Mouse (Mus musculus) forebrain, embryonic 13.5 days (tissue): ENCODE data around the gene BC055324. TPM values are rescaled to one million over a fixed set of nuclear protein-coding genes. Genes with fewer than 3 reads are reported as not detected.

ENCODE experiments used
- ATAC-seq: fragments of 200-750 bp; cut with Nextera tagmentation; 2 replicates; pipeline ENCODE4 v1.8.0; 2017
- H3K27ac ChIP-seq: fragments of 300-500 bp; sonication (generic); 2 replicates; pipeline ENCODE4 v1.5.1; 2015; ENCODE audit warnings: inconsistent platforms, mild to moderate bottlenecking, moderate library complexity
- H3K27me3 ChIP-seq: fragments of 300-500 bp; sonication (generic); 2 replicates; pipeline ENCODE4 v1.6.1; 2015; ENCODE audit warnings: mild to moderate bottlenecking, inconsistent platforms
- H3K36me3 ChIP-seq: fragments of 300-500 bp; sonication (generic); 2 replicates; pipeline ENCODE4 v1.6.1; 2015; ENCODE audit warnings: mild to moderate bottlenecking, inconsistent platforms; ENCODE audit not compliant: poor library complexity, severe bottlenecking
- H3K4me1 ChIP-seq: fragments of 300-500 bp; sonication (generic); 2 replicates; pipeline ENCODE4 v1.6.1; 2015; ENCODE audit warnings: inconsistent platforms
- H3K4me2 ChIP-seq: fragments of 300-500 bp; sonication (generic); 2 replicates; pipeline ENCODE4 v1.6.1; 2015; ENCODE audit warnings: inconsistent platforms, mild to moderate bottlenecking, moderate library complexity
- H3K4me3 ChIP-seq: fragments of 300-500 bp; sonication (generic); 2 replicates; pipeline ENCODE4 v1.5.1; 2015; ENCODE audit warnings: mild to moderate bottlenecking, inconsistent platforms
- H3K9ac ChIP-seq: fragments of 300-500 bp; sonication (generic); 2 replicates; pipeline ENCODE4 v1.6.1; 2015; ENCODE audit warnings: mild to moderate bottlenecking, inconsistent platforms
- H3K9me3 ChIP-seq: fragments of 300-500 bp; sonication (generic); replicated peaks from 2 replicates; pipeline ENCODE4 v1.6.1; 2016; ENCODE audit warnings: inconsistent platforms
- WGBS: fragments of 180-500 bp; shearing (Covaris S2); methylation state at CpG from one replicate; pipeline ENCODE4 v1.1.7; 2015; 5-methylcytosine and 5-hydroxymethylcytosine counted together
- polyA plus RNA-seq: library from polyadenylated mRNA; unstranded; fragments of >200 nt; fragmentation: Nextera tagmentation; extraction: Ambion mirVana; gene quantifications from 2 replicates; pipeline ENCODE4 v1.2.1, GENCODE M21; 2015

The BC055324 gene
- polyA plus RNA-seq, 1 experiment from 2014 or later, result 19.9 TPM

DNA sequence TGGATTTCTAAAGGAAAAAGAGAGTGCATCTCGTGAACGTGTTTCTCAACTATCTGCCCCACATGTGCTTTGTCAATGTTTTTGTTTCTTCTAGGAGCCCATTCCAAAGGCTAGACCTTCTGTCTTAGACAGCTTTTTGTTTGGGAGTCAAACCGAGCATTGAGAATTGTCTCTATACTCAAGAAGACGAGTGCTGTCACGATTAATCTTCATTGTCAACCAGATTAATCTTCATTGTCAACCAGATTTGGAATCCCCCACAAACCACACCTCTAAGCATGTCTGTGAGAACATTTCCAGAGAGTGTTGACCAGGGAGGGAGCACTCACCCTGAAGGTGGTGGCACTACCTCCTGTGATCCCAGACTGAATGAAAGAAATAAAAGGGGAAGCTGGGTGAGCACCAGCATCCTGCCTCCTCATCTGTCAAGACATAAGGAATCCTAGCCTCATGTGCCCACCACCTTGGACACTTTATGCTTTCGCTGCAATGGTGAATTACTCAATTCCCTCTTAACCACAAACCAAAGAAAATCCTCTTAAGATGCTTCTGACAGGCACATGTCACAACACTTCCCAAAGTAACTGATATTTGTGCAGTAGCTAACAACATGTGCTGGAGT is 7.3 kb upstream of the BC055324 start:
- no peak overlapping the region for H3K4me2 ChIP-seq
- no peaks in the 10 kb centered on the region for H3K9me3 ChIP-seq
- H3K4me1 ChIP-seq, result no peaks in the 10 kb centered on the region
- WGBS, result 54% methylated on average over 6 of the region's 6 CpGs
- no peak for ATAC-seq
- H3K36me3 ChIP-seq, result no peaks in the 10 kb centered on the region
- no peak overlapping the region for H3K4me3 ChIP-seq
- H3K27ac ChIP-seq, result no peak overlapping the region
- no peaks in the 10 kb centered on the region for H3K27me3 ChIP-seq
- H3K9ac ChIP-seq, result no peak overlapping the region

GRCm38 (mm10) chr1:163995609-163995913 is 965 bp upstream of the BC055324 start:
- WGBS, result 54% methylated on average over 2 of the region's 2 CpGs
- Histone ChIP-seq H3K9ac (peak overlapping the region; percentile 68; the same call in 1 of the 2 replicates), H3K4me2 (peak overlapping the region; percentile 78), H3K4me1 (peaks cover 10% of the 10 kb centered on the region), H3K27me3 (no peaks in the 10 kb centered on the region), H3K36me3 (no peaks in the 10 kb centered on the region), H3K4me3 (peak overlapping the region; percentile 76), H3K9me3 (no peaks in the 10 kb centered on the region), H3K27ac (no peak overlapping the region)
- no peak for ATAC-seq

DNA sequence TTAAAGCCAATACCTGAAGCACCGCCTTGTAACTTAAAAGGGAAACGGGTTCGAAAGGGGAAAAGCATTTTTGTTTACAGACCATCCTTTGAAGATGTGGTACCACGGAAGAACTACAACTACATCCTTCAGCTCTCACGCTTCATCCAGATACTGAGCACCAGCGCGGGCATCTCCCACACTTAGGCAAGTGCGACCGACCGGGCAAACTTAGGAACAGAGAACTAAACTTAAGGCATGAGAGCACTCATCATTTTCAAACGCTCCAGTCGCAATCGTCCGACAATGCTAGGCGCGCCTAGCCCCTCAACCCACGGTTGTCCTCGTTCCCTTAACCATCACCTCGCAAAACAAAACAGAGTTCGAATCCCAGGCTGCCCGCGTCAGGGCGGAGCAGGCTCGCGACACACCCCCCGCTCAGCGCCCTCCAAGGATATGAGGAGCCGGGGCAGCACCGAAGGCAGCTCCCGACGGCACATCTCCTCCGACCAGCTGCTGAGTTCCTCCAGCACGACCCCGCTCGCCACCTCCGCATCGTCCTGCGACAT is 349 bp downstream of the BC055324 start:
- no peak; the same call in none of the 2 replicates for ATAC-seq
- under 1% methylated on average over 38 of the region's 38 CpGs for WGBS
- no peak overlapping the region for H3K27ac ChIP-seq

GRCm38 (mm10) chr1:163992371-163992770 is 2.2 kb downstream of the BC055324 start:
- peaks cover 5% of the 10 kb centered on the region; the same call in 1 of the 2 replicates for H3K36me3 ChIP-seq
- no peaks in the 10 kb centered on the region for H3K9me3 ChIP-seq
- no peak overlapping the region for H3K9ac ChIP-seq
- peaks cover 10% of the 10 kb centered on the region for H3K4me1 ChIP-seq
- H3K27ac ChIP-seq, result no peak overlapping the region
- 90% methylated on average over 4 of the region's 4 CpGs for WGBS
- H3K27me3 ChIP-seq, result no peaks in the 10 kb centered on the region
- no peak overlapping the region for H3K4me2 ChIP-seq
- H3K4me3 ChIP-seq, result no peak overlapping the region
- ATAC-seq, result no peak

More for the DNA sequence above, 349 bp downstream of the BC055324 start:
- peaks cover 10% of the 10 kb centered on the region for H3K4me1 ChIP-seq
- peak overlapping the region; percentile 76 for H3K4me3 ChIP-seq
- no peaks in the 10 kb centered on the region for H3K36me3 ChIP-seq
- peak overlapping the region; percentile 78 for H3K4me2 ChIP-seq
- H3K9ac ChIP-seq, result peak overlapping the region; percentile 68
- H3K27me3 ChIP-seq, result no peaks in the 10 kb centered on the region
- no peaks in the 10 kb centered on the region for H3K9me3 ChIP-seq

- no peaks in the 10 kb centered on the region for H3K27me3 ChIP-seq
- H3K27ac ChIP-seq, result no peak overlapping the region
- H3K36me3 ChIP-seq, result peaks cover 29% of the 10 kb centered on the region
- no peaks in the 10 kb centered on the region for H3K9me3 ChIP-seq
- WGBS, result 91% methylated on average over 1 of the region's 1 CpGs
- no peak overlapping the region for H3K4me3 ChIP-seq
- ATAC-seq, result no peak
- H3K4me2 ChIP-seq, result no peak overlapping the region
- H3K9ac ChIP-seq, result no peak overlapping the region
- H3K4me1 ChIP-seq, result no peaks in the 10 kb centered on the region
Measured at GRCm38 (mm10) chr1:163976515-163976914, 18.1 kb downstream of the BC055324 start.

DNA sequence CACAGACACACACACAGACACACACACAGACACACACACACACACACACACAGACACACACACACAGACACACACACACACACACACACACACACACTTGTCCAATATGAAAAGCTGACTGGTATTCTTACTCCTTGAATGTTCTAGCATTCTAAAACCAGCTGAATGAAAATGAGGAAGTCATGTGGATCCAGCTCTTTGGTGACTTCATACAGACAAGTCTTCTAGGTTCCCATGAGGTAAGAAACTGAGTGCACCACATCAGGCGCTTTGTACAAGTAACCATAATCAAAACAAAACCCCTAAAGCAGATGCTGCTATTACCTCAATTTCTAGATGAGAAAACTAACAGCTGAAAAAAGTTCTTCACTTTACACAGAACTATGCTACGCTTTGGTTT is 19.5 kb downstream of the BC055324 start:
- peaks cover 25% of the 10 kb centered on the region for H3K36me3 ChIP-seq
- no peak overlapping the region for H3K4me2 ChIP-seq
- no peak overlapping the region for H3K27ac ChIP-seq
- WGBS, result 91% methylated on average over 2 of the region's 2 CpGs
- H3K4me3 ChIP-seq, result no peak overlapping the region
- no peaks in the 10 kb centered on the region for H3K9me3 ChIP-seq
- H3K27me3 ChIP-seq, result no peaks in the 10 kb centered on the region
- H3K9ac ChIP-seq, result no peak overlapping the region
- H3K4me1 ChIP-seq, result no peaks in the 10 kb centered on the region
- ATAC-seq, result no peak

DNA sequence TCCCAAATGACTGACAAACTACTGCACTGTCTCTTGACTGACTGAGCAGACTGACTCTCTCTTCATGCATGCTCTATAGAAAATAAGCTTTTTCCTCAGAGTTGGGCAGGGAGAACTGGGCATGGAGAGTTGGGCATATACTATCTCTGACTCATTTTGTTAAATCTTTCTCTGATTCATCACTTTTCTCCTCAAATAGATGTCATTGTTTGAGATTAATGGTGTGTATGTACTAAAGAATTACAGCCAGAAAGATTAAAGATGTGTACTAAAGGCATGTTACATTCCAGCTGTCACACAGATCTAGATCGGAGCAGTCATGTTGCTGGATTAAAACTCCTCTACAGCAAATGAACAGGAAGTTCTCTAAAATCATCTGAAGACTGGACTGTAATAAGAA is 20.1 kb downstream of the BC055324 start:
- Histone ChIP-seq H3K9me3 (no peaks in the 10 kb centered on the region), H3K27me3 (no peaks in the 10 kb centered on the region), H3K9ac (no peak overlapping the region), H3K4me2 (no peak overlapping the region), H3K4me3 (no peak overlapping the region), H3K4me1 (no peaks in the 10 kb centered on the region), H3K27ac (no peak overlapping the region), H3K36me3 (peaks cover 22% of the 10 kb centered on the region)
- WGBS, result 87% methylated on average over 1 of the region's 1 CpGs
- no peak for ATAC-seq

- Histone ChIP-seq H3K9me3 (no peaks in the 10 kb centered on the region), H3K9ac (no peak overlapping the region), H3K27me3 (no peaks in the 10 kb centered on the region), H3K36me3 (peaks cover 33% of the 10 kb centered on the region), H3K4me2 (no peak overlapping the region), H3K4me3 (no peak overlapping the region), H3K27ac (no peak overlapping the region), H3K4me1 (no peaks in the 10 kb centered on the region)
- ATAC-seq, result no peak
- WGBS, result 93% methylated on average over 10 of the region's 10 CpGs
Measured at GRCm38 (mm10) chr1:163964008-163964689, 30.4 kb downstream of the BC055324 start.

DNA sequence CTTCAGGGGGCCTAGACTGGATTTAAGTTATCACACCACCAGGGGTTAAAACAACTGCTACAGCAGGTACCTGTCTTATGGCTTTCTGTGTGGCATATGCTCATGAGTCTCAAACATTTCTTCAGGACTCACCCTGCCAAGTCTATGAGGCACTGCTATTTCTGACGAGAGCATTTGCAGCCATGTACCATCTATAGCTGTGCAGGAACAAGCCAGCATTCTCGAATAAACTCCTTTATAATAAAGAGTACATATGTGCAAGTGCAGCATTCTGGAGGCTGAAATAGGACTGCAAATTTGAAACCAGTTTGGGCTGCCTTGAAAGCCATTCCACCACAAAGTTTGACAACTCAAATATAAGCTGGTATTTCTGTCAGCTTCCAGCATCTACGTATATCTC is 36.6 kb downstream of the BC055324 start:
- Histone ChIP-seq H3K27ac (no peak overlapping the region), H3K36me3 (peaks cover 59% of the 10 kb centered on the region), H3K4me1 (no peaks in the 10 kb centered on the region), H3K27me3 (no peaks in the 10 kb centered on the region), H3K4me2 (no peak overlapping the region), H3K9ac (no peak overlapping the region), H3K9me3 (no peaks in the 10 kb centered on the region), H3K4me3 (no peak overlapping the region)
- 87% methylated on average over 3 of the region's 3 CpGs for WGBS
- ATAC-seq, result no peak

DNA sequence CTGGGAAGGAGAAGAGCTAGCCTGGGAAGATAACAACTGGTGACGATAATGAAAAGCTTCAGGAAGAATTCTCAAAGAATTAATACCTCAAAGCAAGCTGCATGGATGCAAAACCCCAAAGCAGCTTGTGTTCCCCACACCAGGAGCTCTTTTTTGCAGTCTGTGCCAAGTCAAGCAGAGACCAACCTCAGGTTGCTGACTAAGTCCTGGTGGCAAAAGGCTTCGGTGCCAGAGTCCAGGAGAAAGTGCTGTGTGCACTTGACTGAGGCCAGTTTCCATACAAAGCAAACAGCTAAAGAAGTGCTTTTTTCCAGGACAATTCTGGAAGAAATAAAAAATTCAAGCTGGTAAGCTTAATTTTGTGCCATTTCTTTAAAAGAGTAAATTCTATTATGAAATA is 41.2 kb downstream of the BC055324 start:
- Histone ChIP-seq H3K27ac (no peak overlapping the region), H3K4me1 (no peaks in the 10 kb centered on the region), H3K36me3 (peaks cover 85% of the 10 kb centered on the region), H3K9ac (no peak overlapping the region), H3K9me3 (no peaks in the 10 kb centered on the region), H3K27me3 (no peaks in the 10 kb centered on the region), H3K4me3 (no peak overlapping the region), H3K4me2 (no peak overlapping the region)
- ATAC-seq, result no peak
- WGBS, result 88% methylated on average over 2 of the region's 2 CpGs

DNA sequence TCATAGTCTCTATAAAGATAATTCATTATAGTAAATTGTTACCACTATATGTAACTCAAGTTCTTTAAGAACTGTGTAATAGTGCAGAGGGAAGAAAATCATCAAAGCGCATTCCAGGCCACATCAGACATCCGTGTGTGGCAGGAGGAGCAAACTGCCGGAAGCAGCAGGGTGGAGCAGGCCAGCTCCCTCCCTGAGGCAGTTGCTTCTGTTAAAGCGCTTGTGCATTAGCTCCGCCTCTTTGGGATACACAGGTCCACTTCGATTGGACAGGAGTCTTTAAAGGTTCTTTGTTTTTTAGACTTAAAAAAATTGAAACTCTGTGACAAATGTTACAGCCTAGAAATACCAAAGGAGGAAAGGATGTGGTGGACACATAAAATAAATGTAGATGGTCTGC is 52.5 kb downstream of the BC055324 start:
- Histone ChIP-seq H3K9ac (no peak overlapping the region), H3K4me1 (no peaks in the 10 kb centered on the region), H3K27me3 (no peaks in the 10 kb centered on the region), H3K9me3 (no peaks in the 10 kb centered on the region), H3K4me2 (no peak overlapping the region), H3K36me3 (peaks cover 93% of the 10 kb centered on the region), H3K4me3 (no peak overlapping the region), H3K27ac (no peak overlapping the region)
- 78% methylated on average over 6 of the region's 6 CpGs for WGBS
- ATAC-seq, result no peak

DNA sequence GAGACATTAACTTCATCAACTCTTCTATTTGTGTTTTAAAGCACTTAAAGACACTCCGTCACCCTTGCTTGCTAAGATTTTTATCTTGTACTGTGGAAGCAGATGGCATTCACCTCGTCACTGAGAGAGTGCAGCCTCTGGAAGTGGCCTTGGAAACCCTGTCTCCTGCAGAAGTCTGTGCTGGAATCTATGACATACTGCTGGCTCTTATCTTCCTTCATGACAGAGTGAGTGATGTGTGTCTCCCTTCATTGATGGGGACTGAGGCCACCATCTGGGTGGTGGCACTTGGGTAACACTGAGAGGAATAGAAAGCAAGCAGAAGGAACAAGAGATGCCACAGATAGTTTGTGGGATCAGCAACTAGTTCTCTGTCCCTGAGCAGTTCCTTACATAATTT is 60.0 kb downstream of the BC055324 start:
- WGBS, result 89% methylated on average over 2 of the region's 2 CpGs
- no peaks in the 10 kb centered on the region for H3K9me3 ChIP-seq
- H3K36me3 ChIP-seq, result peaks cover 63% of the 10 kb centered on the region

More for the DNA sequence above, 60.0 kb downstream of the BC055324 start:
- Histone ChIP-seq H3K27me3 (no peaks in the 10 kb centered on the region), H3K9ac (no peak overlapping the region), H3K4me1 (peaks cover 11% of the 10 kb centered on the region), H3K27ac (no peak overlapping the region), H3K4me3 (no peak overlapping the region), H3K4me2 (no peak overlapping the region)
- ATAC-seq, result no peak
